Mouse (Mus musculus): ENCODE measurements around the gene Polr1c. TPM values are rescaled to one million over a fixed set of nuclear protein-coding genes. Genes with fewer than 3 reads are reported as not detected.

Polr1c gene
- 143 and 173 TPM in 2 replicates for polyA plus RNA-seq (2012; rRNA removed)

GRCm38 (mm10) chr17:46247512-46248188 lies at the start of gene Polr1c, which contains the start of gene Yipf3:
Gene Polr1c, minus strand, starts transcription at chr17:46248054.
Gene Yipf3, plus strand, starts transcription at chr17:46248080.

GRCm38 (mm10) chr17:46282483-46283123 lies 34.7 kb upstream of the Polr1c start, which contains the start of gene Tjap1:
Gene Tjap1, minus strand, starts transcription at chr17:46283026.

GRCm38 (mm10) chr17:46253452-46254084 lies 5.7 kb upstream of the Polr1c start, which contains the start of gene Lrrc73:
Gene Lrrc73, plus strand, starts transcription at chr17:46253531.

GRCm38 (mm10) chr17:46202421-46203071 lies 45.3 kb downstream of the Polr1c start, which contains the start of the genes Polh and Xpo5:
Gene Polh, minus strand, starts transcription at chr17:46202645.
Gene Xpo5, plus strand, starts transcription at chr17:46202782.

Other genes starting within 250 kb of the Polr1c start
- 163 and 165 TPM in 2 replicates for gene Vegfa, start 215.7 kb downstream of the Polr1c start, polyA plus RNA-seq (2012; rRNA removed)
- 78.3 and 78.9 TPM in 2 replicates for gene Mrps18a, start 137.1 kb downstream of the Polr1c start, polyA plus RNA-seq (2012; rRNA removed)
- gene Rsph9, start 103.8 kb downstream of the Polr1c start, polyA plus RNA-seq (2012; rRNA removed) = 9.8 and 12.0 TPM in 2 replicates
- gene Mad2l1bp, start 94.5 kb downstream of the Polr1c start, polyA plus RNA-seq (2012; rRNA removed) = 21.9 and 23.4 TPM in 2 replicates
- 146 and 153 TPM in 2 replicates for gene Gtpbp2, start 87.0 kb downstream of the Polr1c start, polyA plus RNA-seq (2012; rRNA removed)
- gene Polh, start 45.4 kb downstream of the Polr1c start, polyA plus RNA-seq (2012; rRNA removed) = 11.8 and 14.7 TPM in 2 replicates
- 52.9 and 58.6 TPM in 2 replicates for gene Xpo5, start 45.3 kb downstream of the Polr1c start, polyA plus RNA-seq (2012; rRNA removed)
- 48.2 and 51.2 TPM in 2 replicates for gene Yipf3, start within 50 bp of the Polr1c start, polyA plus RNA-seq (2012; rRNA removed)
- 3.9 and 4.7 TPM in 2 replicates for gene Lrrc73, start 5.5 kb upstream of the Polr1c start, polyA plus RNA-seq (2012; rRNA removed)
- gene Tjap1, start 35.0 kb upstream of the Polr1c start, polyA plus RNA-seq (2012; rRNA removed) = 102 and 112 TPM in 2 replicates
- gene Dlk2, start 49.4 kb upstream of the Polr1c start, polyA plus RNA-seq (2012; rRNA removed) = 4.0 and 4.5 TPM in 2 replicates
- 10.2 and 11.6 TPM in 2 replicates for gene Abcc10, start 80.3 kb upstream of the Polr1c start, polyA plus RNA-seq (2012; rRNA removed)
- 25.5 and 40.6 TPM in 2 replicates for gene Zfp318, start 135.7 kb upstream of the Polr1c start, polyA plus RNA-seq (2012; rRNA removed)
- 2.4 and 2.9 TPM in 2 replicates for gene Crip3, start 180.9 kb upstream of the Polr1c start, polyA plus RNA-seq (2012; rRNA removed)
- gene Slc22a7, start 190.4 kb upstream of the Polr1c start, polyA plus RNA-seq (2012; rRNA removed) = 0.05 TPM in 1 of 2 replicates, not detected in the other
- gene Ttbk1, start 239.6 kb upstream of the Polr1c start, polyA plus RNA-seq (2012; rRNA removed) = 8.5 and 13.5 TPM in 2 replicates
- 48.0 and 86.4 TPM in 2 replicates for gene Dnph1, start 248.7 kb upstream of the Polr1c start, polyA plus RNA-seq (2012; rRNA removed)

All from central nervous system, embryonic 11.5 days (tissue).